ENCODE assay signal across 8 mouse cellular contexts in the genomic region with DNA sequence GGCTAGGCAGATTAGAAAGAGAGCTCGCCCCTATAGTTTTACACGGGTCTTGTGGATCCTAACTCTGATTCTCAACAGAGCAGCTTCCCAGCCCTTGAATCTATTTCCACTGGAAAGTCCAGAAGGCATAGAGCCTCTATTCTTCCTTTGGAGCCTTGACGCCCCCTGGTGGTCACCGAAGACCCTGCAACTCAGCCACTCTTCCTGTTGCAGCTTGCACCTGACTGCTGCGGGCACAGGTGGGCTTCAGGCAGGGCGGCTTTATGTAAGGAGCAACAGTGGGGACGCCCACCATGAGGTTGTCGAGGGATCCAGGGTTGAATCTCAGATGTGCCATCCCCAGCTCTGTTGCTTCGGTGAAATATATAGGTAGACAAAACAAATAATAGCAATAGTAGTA. TPM values are rescaled to one million over a fixed set of nuclear protein-coding genes. Genes with fewer than 3 reads are reported as not detected.
DNase-seq lines count a peak whose midpoint lies in the region; TF ChIP-seq lines count a peak whose summit lies in the region.

No protein-coding gene starts in this region.

- H3K36me3 ChIP-seq in thymus, adult 2 months (ENCODE audit: control insufficient read depth, insufficient read depth, low read length) = no peaks in the 10 kb centered on the region

- no peaks in the 10 kb centered on the region for H3K27me3 ChIP-seq in thymus, adult 2 months (ENCODE audit: control insufficient read depth, insufficient read depth, low read length)

- no peak for TF ChIP-seq POLR2A in thymus, adult 2 months (IDR thresholded peaks at IDR 0.05; ENCODE audit: control insufficient read depth, extremely low read depth, insufficient read depth, low read length, poor library complexity)

- DNase-seq in thymus, adult 2 months = peak; percentile 56
- DNase-seq in thymus, adult 18-20 months = no peak
- DNase-seq in cerebellum, adult 9-10 months = peak; percentile 64
- DNase-seq in frontal cortex, postnatal 14 days (ENCODE audit: low spot score in 2 of 2) = peak; percentile 45 to 82
- peak; percentile 89 to 90 for DNase-seq in kidney, postnatal 4 days
- peak; percentile 75 for DNase-seq in lung, postnatal 10 days
- DNase-seq in retina, embryonic 14.5 days (ENCODE audit: low spot score) = peak; percentile 84
- DNase-seq in urinary bladder, postnatal 14 days (ENCODE audit: low spot score) = peak; percentile 76

- H3K4me1 ChIP-seq in thymus, adult 2 months (replicated peaks; ENCODE audit: control insufficient read depth, insufficient read depth, low read length) = no peaks in the 10 kb centered on the region

- H3K27ac ChIP-seq in thymus, adult 2 months (ENCODE audit: control insufficient read depth, insufficient read depth, low read length) = no peak overlapping the region

- TF ChIP-seq CTCF in thymus, adult 2 months (IDR thresholded peaks at IDR 0.05; ENCODE audit: borderline replicate concordance, control insufficient read depth, extremely low read depth, insufficient read depth, low read length, poor library complexity) = peak; percentile 60; the same call in 1 of the 2 replicates

- 12% methylated on average over 9 of the region's 9 CpGs for WGBS in thymus, adult 2 months

- no peak overlapping the region for H3K4me3 ChIP-seq in thymus, adult 2 months (ENCODE audit: control insufficient read depth, insufficient read depth, low read length)

RNA-seq across cellular contexts. Expression of gene Tmem130, which starts 34.5 kb away (rescaled TPM):
- 0.17 and 0.18 TPM in 2 replicates for polyA plus RNA-seq in thymus, adult 2 months (2012; rRNA removed)

RNA-seq across cellular contexts. Expression of gene Trrap, which starts 40.4 kb away (rescaled TPM):
- polyA plus RNA-seq in thymus, adult 2 months (2012; rRNA removed) = 204 and 207 TPM in 2 replicates

Comparison
In these comparisons a context has a peak if more than half of its experiments do, and no peak if none do; other contexts are left out.
1. DNase-seq: peak in thymus, adult 2 months (single experiment), cerebellum, adult 9-10 months (single experiment), frontal cortex, postnatal 14 days (2 of 2), kidney, postnatal 4 days (2 of 2), lung, postnatal 10 days (single experiment), retina, embryonic 14.5 days (single experiment) and urinary bladder, postnatal 14 days (single experiment); none in thymus, adult 18-20 months (0 of 2).